Mouse (Mus musculus): Measurements from ENCODE around the gene Slc9a9.

GRCm38 (mm10) chr9:94647425-94647824 is 22.3 kb upstream of the Slc9a9 start:
- TF ChIP-seq USF1 (IDR thresholded peaks at IDR 0.05; ENCODE audit: low read depth, low read length) (no peak), CTCF (IDR thresholded peaks at IDR 0.05 in 2 of 3, conservative IDR thresholded peaks at IDR 0.05 in 1 of 3; ENCODE audit: control insufficient read depth in 1 of 3, insufficient read depth in 1 of 3, low read depth in 2 of 3, low read length in 3 of 3, poor library complexity in 1 of 3, severe bottlenecking in 1 of 3) (no peak), POLR2A (IDR thresholded peaks at IDR 0.05; ENCODE audit: control insufficient read depth in 1 of 2, insufficient read depth in 1 of 2, low read depth in 1 of 2, low read length in 2 of 2, poor library complexity in 1 of 2) (no peak), MYB (IDR thresholded peaks at IDR 0.05; ENCODE audit: low read depth, low read length) (no peak), BHLHE40 (IDR thresholded peaks at IDR 0.05; ENCODE audit: borderline replicate concordance, low read depth, low read length) (no peak), UBTF (IDR thresholded peaks at IDR 0.05; ENCODE audit: borderline replicate concordance, insufficient read depth, low read depth, low read length) (no peak), POLR2AphosphoS5 (IDR thresholded peaks at IDR 0.05; ENCODE audit: borderline replicate concordance, low read depth, low read length) (no peak), SIN3A (IDR thresholded peaks at IDR 0.05; ENCODE audit: low read length) (no peak), NRF1 (IDR thresholded peaks at IDR 0.05; ENCODE audit: insufficient read depth, low read depth, low read length, poor library complexity, severe bottlenecking) (no peak), TAL1 (IDR thresholded peaks at IDR 0.05; ENCODE audit: low read length) (no peak), HCFC1 (IDR thresholded peaks at IDR 0.05; ENCODE audit: low read depth, low read length) (no peak)

Measured in MEL (cell line).